Mouse (Mus musculus) embryonic facial prominence, embryonic 10.5 days (tissue): Measurements from ENCODE around the gene Auts2. TPM values are rescaled to one million over a fixed set of nuclear protein-coding genes. Genes with fewer than 3 reads are reported as not detected.
A peak's percentile ranks its signal among the peaks of the same experiment; 100 is the strongest.

Experiments used
- DNase-seq: peaks from one replicate; pipeline ENCODE4 v3.0.0-alpha.2; 2017; ENCODE audit warnings: low spot score
- H3K27ac ChIP-seq: fragments of 300-500 bp; sonication (generic); replicated peaks from 2 replicates; pipeline ENCODE4 v1.5.1; 2016; ENCODE audit warnings: mild to moderate bottlenecking
- H3K27me3 ChIP-seq: fragments of 300-500 bp; sonication (generic); replicated peaks from 2 replicates; pipeline ENCODE4 v1.6.1; 2016; ENCODE audit warnings: low read depth, mild to moderate bottlenecking; ENCODE audit not compliant: poor library complexity, severe bottlenecking
- H3K36me3 ChIP-seq: fragments of 300-500 bp; sonication (generic); replicated peaks from 2 replicates; pipeline ENCODE4 v1.6.1; 2016; ENCODE audit warnings: mild to moderate bottlenecking, moderate library complexity
- H3K4me1 ChIP-seq: fragments of 300-500 bp; sonication (generic); 2 replicates; pipeline ENCODE4 v1.6.1; 2016
- H3K4me3 ChIP-seq: fragments of 300-500 bp; sonication (generic); 2 replicates; pipeline ENCODE4 v1.5.1; 2016; ENCODE audit warnings: mild to moderate bottlenecking, moderate library complexity
- H3K9me3 ChIP-seq: fragments of 300-500 bp; sonication (generic); 2 replicates; pipeline ENCODE4 v1.6.1; 2016; ENCODE audit warnings: mild to moderate bottlenecking
- WGBS: fragments of 180-500 bp; shearing (Covaris S2); methylation state at CpG from one replicate; pipeline ENCODE4 v1.1.7; 2016; 5-methylcytosine and 5-hydroxymethylcytosine counted together
- polyA plus RNA-seq: library from polyadenylated mRNA; unstranded; fragments of >200 nt; fragmentation: Nextera tagmentation; extraction: Ambion mirVana; gene quantifications from 2 replicates; pipeline ENCODE4 v1.2.1, GENCODE M21; 2016

Gene Auts2
- polyA plus RNA-seq, 1 experiment from 2014 or later = 50.0 TPM

DNA sequence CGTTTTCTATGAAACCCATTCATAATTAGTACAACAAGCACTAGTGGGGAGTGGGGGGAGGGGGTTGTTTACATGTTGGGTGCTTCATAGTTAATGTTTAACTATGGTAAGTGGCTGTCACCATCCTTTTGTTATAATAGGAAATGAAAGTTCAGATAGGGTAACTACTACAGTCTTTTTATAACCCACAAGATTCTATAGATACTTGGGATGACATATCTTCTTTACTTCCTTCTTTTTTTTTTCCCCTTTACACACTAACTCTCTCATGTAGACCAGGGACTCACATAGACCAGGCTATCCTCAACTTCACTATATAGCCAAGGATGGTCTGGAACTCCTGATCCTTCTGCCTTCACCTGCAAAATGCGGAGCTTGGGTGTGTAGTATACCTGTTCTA, 736.8 kb downstream of the Auts2 start:
- no peak overlapping the region for H3K4me3 ChIP-seq
- H3K36me3 ChIP-seq = no peaks in the 10 kb centered on the region
- DNase-seq = no peak
- H3K9me3 ChIP-seq = no peaks in the 10 kb centered on the region
- H3K27ac ChIP-seq = no peak overlapping the region
- H3K4me1 ChIP-seq = peaks cover 21% of the 10 kb centered on the region
- 89% methylated on average over 2 of the region's 2 CpGs for WGBS
- H3K27me3 ChIP-seq = no peaks in the 10 kb centered on the region

DNA sequence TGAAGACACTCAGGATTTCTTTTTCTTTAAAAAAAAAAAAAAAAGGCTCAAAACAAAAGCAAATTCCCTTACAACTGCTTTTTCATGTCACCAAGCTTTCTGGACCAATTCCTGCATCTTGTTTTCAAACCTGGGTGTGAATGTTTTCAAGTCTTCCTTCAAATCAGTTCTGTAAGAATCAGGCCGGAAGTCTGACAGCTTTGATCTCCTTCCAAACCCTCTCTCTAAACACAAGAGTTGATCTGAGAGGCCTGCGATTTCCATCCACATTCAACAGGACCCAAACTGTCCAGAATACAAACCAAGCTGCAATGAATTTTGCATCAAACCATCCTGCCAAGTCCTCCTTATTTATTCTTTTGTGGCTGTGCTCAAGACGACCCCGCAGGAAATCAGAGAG, 737.9 kb downstream of the Auts2 start:
- Histone ChIP-seq H3K27me3 (no peaks in the 10 kb centered on the region), H3K4me1 (peaks cover 21% of the 10 kb centered on the region), H3K4me3 (no peak overlapping the region), H3K27ac (no peak overlapping the region), H3K9me3 (no peaks in the 10 kb centered on the region), H3K36me3 (no peaks in the 10 kb centered on the region)
- 89% methylated on average over 4 of the region's 4 CpGs for WGBS
- no peak for DNase-seq

DNA sequence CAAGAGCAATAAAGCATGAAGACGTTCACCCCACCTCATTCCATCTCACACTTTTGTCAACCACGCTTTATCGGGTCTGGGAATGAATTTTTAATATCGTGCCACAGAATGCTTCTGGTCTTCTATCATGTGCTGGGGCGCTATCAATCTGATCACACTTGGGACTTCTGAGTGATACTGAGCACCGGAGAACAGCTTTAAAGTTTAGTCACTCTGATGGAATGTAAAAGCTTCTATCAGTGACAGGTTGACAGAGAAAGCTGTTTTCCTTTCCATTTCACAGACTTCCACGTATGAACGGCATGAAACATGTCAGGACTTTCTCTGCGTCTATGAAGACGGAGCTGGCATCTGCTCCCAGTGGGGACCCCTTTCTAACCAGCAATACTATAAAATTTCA, 739.5 kb downstream of the Auts2 start:
- H3K4me1 ChIP-seq = peaks cover 21% of the 10 kb centered on the region
- no peaks in the 10 kb centered on the region for H3K9me3 ChIP-seq
- 85% methylated on average over 10 of the region's 10 CpGs for WGBS
- H3K4me3 ChIP-seq = no peak overlapping the region
- no peaks in the 10 kb centered on the region for H3K36me3 ChIP-seq
- no peaks in the 10 kb centered on the region for H3K27me3 ChIP-seq
- no peak overlapping the region for H3K27ac ChIP-seq
- no peak for DNase-seq

- Histone ChIP-seq H3K27me3 (0 out of 2 replicates have a peak, but pooled peaks cover 4% of the 10 kb centered on the region), H3K9me3 (no peaks in the 10 kb centered on the region), H3K4me1 (peaks cover 24% of the 10 kb centered on the region), H3K36me3 (no peaks in the 10 kb centered on the region), H3K4me3 (no peak overlapping the region), H3K27ac (peak overlapping the region; percentile 24; the same call in 1 of the 2 replicates)
- 27% methylated on average over 6 of the region's 6 CpGs for WGBS
- peak; percentile 45 for DNase-seq
These were observed 740.7 kb downstream of the Auts2 start for GRCm38 (mm10) chr5:131802340-131803036.

DNA sequence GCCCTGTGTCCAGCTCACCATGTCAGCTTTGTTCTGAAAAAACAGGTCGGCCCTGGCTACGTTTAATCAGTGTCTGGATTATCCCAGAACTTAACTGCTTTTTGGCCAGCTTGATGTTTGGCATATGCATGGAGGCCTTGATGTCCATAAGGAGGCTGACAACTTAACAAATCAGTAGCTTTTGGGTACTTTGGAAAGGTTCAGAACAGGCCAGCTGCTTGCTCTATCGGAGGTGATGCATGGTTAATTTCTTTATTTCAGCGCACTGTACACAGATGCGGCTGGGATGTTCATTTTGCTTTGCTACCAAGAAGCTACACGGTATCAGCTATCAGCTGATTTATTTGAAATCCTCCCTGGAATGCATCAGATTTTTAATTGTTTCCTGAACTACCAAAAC, 741.2 kb downstream of the Auts2 start:
- no peaks in the 10 kb centered on the region for H3K9me3 ChIP-seq
- WGBS = 69% methylated on average over 6 of the region's 6 CpGs

DNA sequence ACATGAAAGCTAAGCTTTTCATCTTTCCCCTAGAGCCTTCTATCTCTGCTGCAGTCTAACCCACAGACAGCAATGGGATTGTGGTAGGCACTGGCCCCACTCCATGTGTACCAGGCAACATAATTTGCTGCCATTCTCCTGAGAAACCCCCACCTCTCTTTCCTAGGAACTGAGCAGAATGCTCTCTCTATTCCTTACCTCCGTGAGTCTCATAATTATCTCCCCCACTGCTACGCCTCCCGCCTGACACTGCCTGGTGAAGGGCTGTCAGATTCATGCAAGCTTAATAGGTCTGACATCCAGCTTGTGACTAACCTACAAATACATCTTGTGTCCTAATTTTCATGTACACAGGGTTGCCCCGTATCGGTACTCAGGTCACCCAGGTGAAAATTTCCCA, 744.8 kb downstream of the Auts2 start:
- no peak for DNase-seq
- no peaks in the 10 kb centered on the region for H3K9me3 ChIP-seq
- H3K27ac ChIP-seq = no peak overlapping the region
- H3K27me3 ChIP-seq = peaks cover 38% of the 10 kb centered on the region
- no peak overlapping the region for H3K4me3 ChIP-seq
- peaks cover 34% of the 10 kb centered on the region for H3K4me1 ChIP-seq
- WGBS = 58% methylated on average over 5 of the region's 5 CpGs
- H3K36me3 ChIP-seq = no peaks in the 10 kb centered on the region

More for the DNA sequence above, 741.2 kb downstream of the Auts2 start:
- Histone ChIP-seq H3K4me1 (peaks cover 24% of the 10 kb centered on the region), H3K4me3 (no peak overlapping the region), H3K36me3 (no peaks in the 10 kb centered on the region), H3K27ac (peak overlapping the region; percentile 24; the same call in 1 of the 2 replicates), H3K27me3 (0 out of 2 replicates have a peak, but pooled peaks cover 9% of the 10 kb centered on the region)
- DNase-seq = no peak

- Histone ChIP-seq H3K4me1 (peaks cover 21% of the 10 kb centered on the region), H3K9me3 (no peaks in the 10 kb centered on the region), H3K27ac (no peak overlapping the region), H3K27me3 (peaks cover 51% of the 10 kb centered on the region), H3K4me3 (no peak overlapping the region), H3K36me3 (no peaks in the 10 kb centered on the region)
- DNase-seq = no peak
These were observed 746.1 kb downstream of the Auts2 start for GRCm38 (mm10) chr5:131797044-131797443.

- H3K27me3 ChIP-seq = peaks cover 70% of the 10 kb centered on the region
- no peak for DNase-seq
These were observed 748.6 kb downstream of the Auts2 start for GRCm38 (mm10) chr5:131794411-131795133.

GRCm38 (mm10) chr5:131789601-131790000, 753.5 kb downstream of the Auts2 start:
- 63% methylated on average over 8 of the region's 8 CpGs for WGBS
- Histone ChIP-seq H3K36me3 (no peaks in the 10 kb centered on the region), H3K9me3 (no peaks in the 10 kb centered on the region), H3K27me3 (peaks cover 50% of the 10 kb centered on the region), H3K4me3 (no peak overlapping the region), H3K27ac (no peak overlapping the region), H3K4me1 (peaks cover 38% of the 10 kb centered on the region)
- DNase-seq = no peak

More at GRCm38 (mm10) chr5:131794411-131795133, 748.6 kb downstream of the Auts2 start:
- no peaks in the 10 kb centered on the region for H3K36me3 ChIP-seq
- H3K9me3 ChIP-seq = no peaks in the 10 kb centered on the region
- peaks cover 21% of the 10 kb centered on the region for H3K4me1 ChIP-seq
- H3K27ac ChIP-seq = no peak overlapping the region
- 52% methylated on average over 18 of the region's 18 CpGs for WGBS
- H3K4me3 ChIP-seq = no peak overlapping the region

GRCm38 (mm10) chr5:131788008-131788407, 755.1 kb downstream of the Auts2 start:
- H3K36me3 ChIP-seq = no peaks in the 10 kb centered on the region
- no peaks in the 10 kb centered on the region for H3K9me3 ChIP-seq
- H3K4me3 ChIP-seq = no peak overlapping the region
- H3K27me3 ChIP-seq = peaks cover 50% of the 10 kb centered on the region
- H3K27ac ChIP-seq = no peak overlapping the region
- WGBS = 46% methylated on average over 6 of the region's 6 CpGs
- peak; percentile 33 for DNase-seq
- H3K4me1 ChIP-seq = peaks cover 40% of the 10 kb centered on the region

DNA sequence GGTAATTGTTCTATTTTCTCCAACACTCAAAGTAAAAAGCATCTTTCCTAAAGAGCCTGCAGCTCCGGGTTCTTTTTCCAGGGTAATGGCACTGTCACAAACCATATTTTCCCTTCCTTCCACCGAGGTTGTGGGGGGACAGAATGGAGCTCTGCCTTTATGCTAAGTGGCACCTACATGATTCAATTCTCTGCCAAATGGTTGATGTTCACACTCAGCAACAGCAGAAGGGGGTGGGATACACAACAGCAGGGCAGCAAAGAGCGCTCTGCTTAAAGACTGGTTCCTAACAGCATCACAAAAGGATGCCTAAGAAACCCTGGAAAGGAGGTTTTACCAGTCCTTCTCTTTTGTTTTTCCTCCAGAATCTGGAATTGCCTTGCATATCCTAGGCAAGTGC, 759.9 kb downstream of the Auts2 start:
- no peak overlapping the region for H3K4me3 ChIP-seq
- peaks cover 33% of the 10 kb centered on the region for H3K4me1 ChIP-seq
- peaks cover 16% of the 10 kb centered on the region; the same call in 1 of the 2 replicates for H3K27me3 ChIP-seq
- no peak overlapping the region for H3K27ac ChIP-seq
- H3K9me3 ChIP-seq = no peaks in the 10 kb centered on the region
- no peaks in the 10 kb centered on the region for H3K36me3 ChIP-seq
- no peak for DNase-seq
- 42% methylated on average over 3 of the region's 3 CpGs for WGBS

DNA sequence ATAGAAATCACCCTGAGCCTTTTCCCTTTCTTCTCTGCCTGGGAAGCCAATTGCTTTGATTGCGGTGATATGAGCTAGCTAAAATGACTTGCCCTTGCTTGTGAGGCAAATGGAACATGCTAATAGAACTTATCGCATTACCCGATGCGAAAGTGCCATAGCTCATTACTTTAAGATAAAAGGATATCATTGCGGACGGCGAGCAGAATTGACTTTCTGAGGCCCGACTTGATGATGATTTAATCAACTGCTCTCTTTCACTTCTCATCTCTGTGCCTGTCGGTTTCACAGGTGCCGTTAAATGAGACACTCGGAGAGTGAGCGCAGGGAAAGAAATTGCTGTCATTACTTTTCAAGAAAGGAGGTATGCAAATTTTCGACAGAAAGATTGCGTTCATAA, 762.1 kb downstream of the Auts2 start:
- H3K4me1 ChIP-seq = peaks cover 20% of the 10 kb centered on the region
- 86% methylated on average over 14 of the region's 14 CpGs for WGBS
- no peak for DNase-seq

DNA sequence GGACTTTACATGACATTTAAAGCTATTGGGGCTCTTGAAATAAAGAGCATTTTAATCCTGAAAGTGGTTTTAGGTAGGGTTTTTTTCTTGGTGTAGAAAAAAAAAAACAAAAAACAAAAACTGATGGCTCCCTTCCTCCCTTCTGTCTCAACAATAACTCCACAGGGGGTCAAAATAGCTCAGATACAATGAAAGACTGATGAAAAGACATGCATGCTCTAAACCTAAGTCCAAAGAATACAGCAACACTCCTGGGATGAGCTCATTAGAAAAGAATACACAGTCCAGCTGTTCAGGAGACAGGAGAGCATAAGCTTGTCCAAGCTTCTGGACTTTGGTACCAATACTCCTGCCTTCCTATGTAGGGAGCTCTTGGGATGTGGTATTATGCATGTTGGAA, 764.0 kb downstream of the Auts2 start:
- peaks cover 38% of the 10 kb centered on the region for H3K4me1 ChIP-seq
- no peak for DNase-seq

More for the DNA sequence above, 762.1 kb downstream of the Auts2 start:
- no peaks in the 10 kb centered on the region for H3K9me3 ChIP-seq
- H3K27ac ChIP-seq = no peak overlapping the region
- no peak overlapping the region for H3K4me3 ChIP-seq
- H3K36me3 ChIP-seq = no peaks in the 10 kb centered on the region
- peaks cover 16% of the 10 kb centered on the region; the same call in 1 of the 2 replicates for H3K27me3 ChIP-seq

More for the DNA sequence above, 764.0 kb downstream of the Auts2 start:
- H3K36me3 ChIP-seq = no peaks in the 10 kb centered on the region
- no peaks in the 10 kb centered on the region for H3K9me3 ChIP-seq
- peaks cover 11% of the 10 kb centered on the region; the same call in 1 of the 2 replicates for H3K27me3 ChIP-seq
- H3K4me3 ChIP-seq = no peak overlapping the region
- no peak overlapping the region for H3K27ac ChIP-seq
